Mouse (Mus musculus): ENCODE data around the gene Prc1. TPM values are rescaled to one million over a fixed set of nuclear protein-coding genes. Genes with fewer than 3 reads are reported as not detected.
"Not testable (repeated sequence)": the region's sequence is repeated elsewhere in the genome, so short reads cannot be mapped to it uniquely, and the experiment has no call there.

Gene Prc1
- polyA plus RNA-seq, 1 experiment from 2014 or later, result 57.6 TPM

GRCm38 (mm10) chr7:80324043-80324815 is 30.0 kb downstream of the Prc1 start, which contains the start of gene Rccd1:
Rccd1 (minus strand) TSS chr7:80324454.
- Histone ChIP-seq H3K9me3 (ENCODE audit: low read length) (no peaks in the 10 kb centered on the region), H3K27ac (ENCODE audit: low read depth) (peak within 1 kb of the TSS; percentile 81), H3K4me1 (ENCODE audit: insufficient read depth) (peaks cover 12% of the 10 kb centered on the region), H3K36me3 (replicated peaks; ENCODE audit: insufficient read depth, low read length) (peaks cover 27% of the 10 kb centered on the region), H3K4me2 (ENCODE audit: low read depth, low read length) (peak within 1 kb of the TSS; percentile 76), H3K27me3 (ENCODE audit: insufficient read depth, low read length) (no peaks in the 10 kb centered on the region), H3K9ac (replicated peaks) (peak within 1 kb of the TSS; percentile 60), H3K4me3 (ENCODE audit: low read depth, low read length) (peak within 1 kb of the TSS; percentile 66)
- TF ChIP-seq EP300 (IDR thresholded peaks at IDR 0.05; ENCODE audit: low read depth), result peak; percentile 24; the same call in 1 of the 2 replicates
- no peak for TF ChIP-seq CTCF (IDR thresholded peaks at IDR 0.05; ENCODE audit: low read depth)
- ATAC-seq (peak; percentile 99), DNase-seq (peak; percentile 96)
- 2% methylated on average over 38 of the region's 38 CpGs for WGBS (ENCODE audit: insufficient replicate concordance)

- not testable (repeated sequence) for H3K9ac ChIP-seq (replicated peaks)
- 45% methylated on average over 5 of the region's 5 CpGs for WGBS (ENCODE audit: insufficient replicate concordance)
These were observed 30.5 kb downstream of the Prc1 start for GRCm38 (mm10) chr7:80324816-80325119.

GRCm38 (mm10) chr7:80325292-80325868 is 31.1 kb downstream of the Prc1 start:
- Histone ChIP-seq H3K9me3 (ENCODE audit: low read length) (no peaks in the 10 kb centered on the region), H3K4me2 (ENCODE audit: low read depth, low read length) (no peak overlapping the region), H3K9ac (replicated peaks) (no peak overlapping the region), H3K4me1 (ENCODE audit: insufficient read depth) (peaks cover 12% of the 10 kb centered on the region), H3K36me3 (replicated peaks; ENCODE audit: insufficient read depth, low read length) (peaks cover 33% of the 10 kb centered on the region), H3K27ac (ENCODE audit: low read depth) (peak overlapping the region; percentile 81; the same call in 1 of the 2 replicates), H3K27me3 (ENCODE audit: insufficient read depth, low read length) (no peaks in the 10 kb centered on the region), H3K4me3 (ENCODE audit: low read depth, low read length) (no peak overlapping the region)
- TF ChIP-seq EP300 (IDR thresholded peaks at IDR 0.05; ENCODE audit: low read depth), result no peak
- TF ChIP-seq CTCF (IDR thresholded peaks at IDR 0.05; ENCODE audit: low read depth), result no peak
- 93% methylated on average over 16 of the region's 16 CpGs for WGBS (ENCODE audit: insufficient replicate concordance)
- ATAC-seq (no peak), DNase-seq (no peak)

More at GRCm38 (mm10) chr7:80324816-80325119, 30.5 kb downstream of the Prc1 start:
- ATAC-seq; H3K27me3 ChIP-seq (ENCODE audit: insufficient read depth, low read length); DNase-seq; H3K9me3 ChIP-seq (ENCODE audit: low read length): not testable (repeated sequence)
- H3K4me3 ChIP-seq (ENCODE audit: low read depth, low read length), result peak overlapping the region; percentile 66; the same call in 1 of the 2 replicates
- H3K27ac ChIP-seq (ENCODE audit: low read depth), result peak overlapping the region; percentile 81
- peak overlapping the region; percentile 76 for H3K4me2 ChIP-seq (ENCODE audit: low read depth, low read length)
- peaks cover 12% of the 10 kb centered on the region for H3K4me1 ChIP-seq (ENCODE audit: insufficient read depth)
- peaks cover 27% of the 10 kb centered on the region for H3K36me3 ChIP-seq (replicated peaks; ENCODE audit: insufficient read depth, low read length)

GRCm38 (mm10) chr7:80326076-80326475 is 31.8 kb downstream of the Prc1 start:
- H3K36me3 ChIP-seq (replicated peaks; ENCODE audit: insufficient read depth, low read length), result peaks cover 34% of the 10 kb centered on the region
- H3K9ac ChIP-seq (replicated peaks), result no peak overlapping the region
- H3K9me3 ChIP-seq (ENCODE audit: low read length), result no peaks in the 10 kb centered on the region
- ATAC-seq (no peak), DNase-seq (no peak)
- WGBS (ENCODE audit: insufficient replicate concordance), result 91% methylated on average over 19 of the region's 19 CpGs
- H3K4me3 ChIP-seq (ENCODE audit: low read depth, low read length), result no peak overlapping the region
- no peak overlapping the region for H3K4me2 ChIP-seq (ENCODE audit: low read depth, low read length)
- H3K27ac ChIP-seq (ENCODE audit: low read depth), result no peak overlapping the region
- H3K4me1 ChIP-seq (ENCODE audit: insufficient read depth), result peaks cover 12% of the 10 kb centered on the region
- no peaks in the 10 kb centered on the region for H3K27me3 ChIP-seq (ENCODE audit: insufficient read depth, low read length)
- TF ChIP-seq EP300 (IDR thresholded peaks at IDR 0.05; ENCODE audit: low read depth) (no peak), CTCF (IDR thresholded peaks at IDR 0.05; ENCODE audit: low read depth) (no peak)

- H3K9me3 ChIP-seq (ENCODE audit: low read length), result no peaks in the 10 kb centered on the region
- no peak overlapping the region for H3K4me2 ChIP-seq (ENCODE audit: low read depth, low read length)
- 88% methylated on average over 8 of the region's 8 CpGs for WGBS (ENCODE audit: insufficient replicate concordance)
- no peak overlapping the region for H3K9ac ChIP-seq (replicated peaks)
- no peaks in the 10 kb centered on the region for H3K4me1 ChIP-seq (ENCODE audit: insufficient read depth)
- ATAC-seq, result no peak
- no peak overlapping the region for H3K27ac ChIP-seq (ENCODE audit: low read depth)
- DNase-seq, result no peak
- no peak for TF ChIP-seq CTCF (IDR thresholded peaks at IDR 0.05; ENCODE audit: low read depth)
- TF ChIP-seq EP300 (IDR thresholded peaks at IDR 0.05; ENCODE audit: low read depth), result no peak
- H3K27me3 ChIP-seq (ENCODE audit: insufficient read depth, low read length), result no peaks in the 10 kb centered on the region
- peaks cover 65% of the 10 kb centered on the region for H3K36me3 ChIP-seq (replicated peaks; ENCODE audit: insufficient read depth, low read length)
- H3K4me3 ChIP-seq (ENCODE audit: low read depth, low read length), result no peak overlapping the region
These were observed 36.0 kb downstream of the Prc1 start for GRCm38 (mm10) chr7:80330278-80330677.

GRCm38 (mm10) chr7:80331433-80331832 is 37.2 kb downstream of the Prc1 start:
- no peaks in the 10 kb centered on the region for H3K27me3 ChIP-seq (ENCODE audit: insufficient read depth, low read length)
- ATAC-seq (no peak), DNase-seq (no peak)
- H3K9me3 ChIP-seq (ENCODE audit: low read length), result no peaks in the 10 kb centered on the region
- TF ChIP-seq EP300 (IDR thresholded peaks at IDR 0.05; ENCODE audit: low read depth) (no peak), CTCF (IDR thresholded peaks at IDR 0.05; ENCODE audit: low read depth) (no peak)
- 90% methylated on average over 19 of the region's 19 CpGs for WGBS (ENCODE audit: insufficient replicate concordance)
- H3K9ac ChIP-seq (replicated peaks), result no peak overlapping the region
- no peak overlapping the region for H3K4me2 ChIP-seq (ENCODE audit: low read depth, low read length)
- no peak overlapping the region for H3K27ac ChIP-seq (ENCODE audit: low read depth)
- H3K4me1 ChIP-seq (ENCODE audit: insufficient read depth), result no peaks in the 10 kb centered on the region
- peaks cover 63% of the 10 kb centered on the region for H3K36me3 ChIP-seq (replicated peaks; ENCODE audit: insufficient read depth, low read length)
- no peak overlapping the region for H3K4me3 ChIP-seq (ENCODE audit: low read depth, low read length)

Measured in liver, postnatal 0 days (tissue).